Mouse (Mus musculus): ENCODE results near the gene Ccdc157.
"Not testable (repeated sequence)": the region's sequence is repeated elsewhere in the genome, so short reads cannot be mapped to it uniquely, and the experiment has no call there.

The Ccdc157 gene

DNA sequence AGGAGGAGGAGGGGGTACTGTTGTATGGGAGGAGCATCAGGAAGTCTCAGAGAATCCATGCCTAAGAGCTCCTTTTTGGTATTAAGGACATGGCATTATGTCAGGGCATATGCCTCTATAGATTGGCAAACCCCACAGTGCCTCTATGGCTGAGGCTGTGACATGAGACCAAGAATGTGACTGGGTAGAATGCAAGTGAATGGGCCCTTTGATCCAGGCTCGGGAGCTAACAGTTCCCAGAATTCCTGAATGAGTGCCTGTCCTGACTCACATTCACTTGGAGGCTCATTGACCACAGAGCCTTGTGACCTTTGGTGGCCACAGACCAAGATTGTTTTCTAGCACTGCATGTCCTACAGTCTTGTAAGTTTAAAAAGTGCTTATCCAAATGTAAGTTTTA, 22.0 kb upstream of the Ccdc157 start:
- DNase-seq: no peak

DNA sequence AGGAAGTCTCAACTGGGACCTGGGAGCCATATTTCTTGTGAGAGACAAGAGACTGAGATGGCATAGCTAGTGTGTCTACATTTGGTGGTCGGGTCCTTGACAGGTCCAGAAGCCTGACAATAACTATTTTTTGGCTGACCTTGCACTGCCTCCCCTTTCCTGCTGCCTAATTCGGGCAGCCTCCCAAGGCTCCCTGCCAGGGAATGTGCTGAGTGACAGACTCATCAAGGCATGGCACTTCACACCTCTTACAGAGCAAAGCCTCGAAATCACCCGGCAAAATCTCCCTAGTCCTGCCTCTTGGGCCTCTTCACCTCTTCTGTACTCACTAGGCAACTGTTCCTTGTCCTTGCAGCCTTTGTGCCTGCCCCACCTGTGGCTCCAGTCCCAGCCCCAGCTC, 17.6 kb upstream of the Ccdc157 start:
- no peak for DNase-seq

DNA sequence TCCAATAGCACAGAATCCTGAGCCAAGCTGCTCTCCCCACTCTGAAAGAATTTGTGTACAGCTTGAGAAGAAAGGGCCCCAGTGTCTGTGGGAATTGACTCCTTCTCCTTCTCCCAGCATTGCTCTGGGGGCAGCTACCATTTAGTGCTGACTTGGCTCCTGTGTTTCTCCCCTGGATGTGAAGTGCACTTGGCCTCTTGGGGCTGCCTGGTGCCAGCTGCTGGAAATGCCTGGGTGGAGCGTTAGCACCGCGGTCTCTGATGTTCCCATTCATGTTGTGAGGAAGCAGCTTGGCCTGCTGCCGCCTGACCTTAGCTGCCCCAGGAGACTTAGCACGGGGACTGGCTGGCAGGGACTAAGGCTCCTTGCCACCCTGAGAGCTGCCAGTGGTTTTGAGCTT, 14.5 kb upstream of the Ccdc157 start:
- peak; percentile 36 for DNase-seq

DNA sequence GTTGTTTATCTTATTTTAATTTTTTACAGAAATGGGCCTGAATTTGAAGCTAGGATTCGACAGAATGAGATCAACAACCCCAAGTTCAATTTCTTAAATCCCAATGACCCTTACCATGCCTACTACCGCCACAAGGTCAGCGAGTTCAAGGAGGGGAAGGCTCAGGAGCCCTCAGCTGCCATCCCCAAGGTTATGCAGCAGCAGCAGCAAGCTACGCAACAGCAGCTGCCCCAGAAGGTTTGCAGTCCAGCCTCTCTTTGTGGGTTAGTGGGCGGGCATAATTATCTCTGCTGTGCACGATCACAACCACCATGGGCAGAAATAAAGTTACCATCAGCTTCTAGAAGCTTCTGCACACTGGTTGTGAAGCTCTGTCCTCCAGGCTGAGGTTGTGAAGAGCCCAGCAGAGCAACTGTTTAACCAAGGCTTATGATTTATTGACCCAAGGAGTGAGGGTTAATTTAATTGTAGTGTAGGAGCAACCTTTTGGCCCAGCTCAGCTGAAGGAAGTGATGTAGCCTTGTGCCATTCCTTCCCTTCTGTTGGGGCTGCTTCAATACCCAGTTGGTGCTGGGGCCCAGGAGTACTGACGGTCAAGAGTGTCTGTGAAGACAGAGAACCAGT, 6.5 kb upstream of the Ccdc157 start:
- no peak for DNase-seq

DNA sequence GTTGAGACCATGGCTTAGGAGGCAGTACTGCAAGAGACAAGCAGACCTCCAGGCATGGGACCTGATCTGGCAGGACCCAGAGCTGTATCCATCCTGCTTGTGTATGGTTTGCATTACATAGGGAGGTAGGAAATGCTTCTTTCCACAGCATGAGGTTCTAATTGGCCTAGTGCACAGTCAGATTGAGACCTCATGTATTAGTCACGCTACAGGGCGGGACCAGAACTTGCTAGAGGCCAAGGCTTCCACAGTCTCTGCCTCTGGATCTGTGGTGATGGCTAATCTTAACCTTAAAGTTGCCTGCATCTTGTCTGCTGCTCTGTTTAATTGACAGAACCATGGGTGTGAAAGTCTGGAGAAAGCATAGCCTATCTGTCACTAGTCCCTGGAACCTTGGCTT, 4.6 kb upstream of the Ccdc157 start:
- DNase-seq: no peak

DNA sequence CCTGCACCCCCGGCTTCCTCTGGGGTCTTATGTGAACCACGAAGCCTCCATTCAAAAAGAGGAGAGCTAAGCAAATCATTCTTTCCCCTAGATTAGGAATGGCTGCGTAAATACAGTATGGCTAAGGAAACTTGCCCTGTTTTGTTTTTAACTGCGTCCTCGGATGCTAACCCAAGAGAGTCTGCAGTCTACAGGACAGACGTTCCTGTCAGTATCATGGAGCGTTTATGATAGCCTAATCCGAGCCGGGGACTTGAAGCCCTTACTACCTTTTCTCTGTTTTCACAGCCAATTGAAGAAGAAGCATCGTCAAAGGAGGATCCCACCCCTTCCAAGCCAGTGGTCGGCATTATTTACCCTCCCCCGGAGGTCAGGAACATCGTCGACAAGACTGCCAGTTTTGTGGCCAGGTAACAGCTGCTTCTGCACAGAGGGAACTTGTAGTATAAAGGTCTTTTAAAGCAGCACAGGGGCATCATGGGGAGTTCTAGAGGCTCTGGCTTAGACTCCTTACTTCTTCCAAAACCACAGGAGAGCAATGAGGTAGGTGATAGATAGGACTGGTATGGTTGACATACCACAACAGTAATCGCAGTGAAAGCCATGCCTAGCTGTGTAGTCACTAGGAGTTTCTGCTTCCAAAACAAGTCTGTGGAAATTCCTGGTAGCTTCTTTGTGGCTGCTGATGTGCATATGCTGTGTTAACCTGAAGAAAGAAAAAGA, 826 bp upstream of the Ccdc157 start:
- no peak for DNase-seq

DNA sequence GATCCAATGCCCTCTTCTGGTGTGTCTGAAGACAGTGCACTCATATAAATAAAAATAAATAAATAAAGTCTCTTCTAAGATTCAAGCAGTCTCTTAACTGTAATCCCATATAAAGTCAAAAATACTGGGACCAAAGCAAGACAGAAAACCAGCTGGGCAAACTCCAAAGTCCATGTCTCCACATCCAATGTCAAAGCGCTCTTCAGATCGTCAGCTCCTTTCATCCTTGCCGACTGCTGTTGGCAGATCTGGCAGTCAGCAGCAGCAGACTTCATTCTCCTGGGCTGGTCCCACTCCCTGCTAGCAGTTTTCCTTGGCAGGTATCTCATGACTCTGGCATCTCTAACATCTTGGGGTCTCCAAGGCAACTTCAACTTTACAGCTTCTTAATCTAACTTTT, 1.4 kb downstream of the Ccdc157 start:
- DNase-seq: no peak

DNA sequence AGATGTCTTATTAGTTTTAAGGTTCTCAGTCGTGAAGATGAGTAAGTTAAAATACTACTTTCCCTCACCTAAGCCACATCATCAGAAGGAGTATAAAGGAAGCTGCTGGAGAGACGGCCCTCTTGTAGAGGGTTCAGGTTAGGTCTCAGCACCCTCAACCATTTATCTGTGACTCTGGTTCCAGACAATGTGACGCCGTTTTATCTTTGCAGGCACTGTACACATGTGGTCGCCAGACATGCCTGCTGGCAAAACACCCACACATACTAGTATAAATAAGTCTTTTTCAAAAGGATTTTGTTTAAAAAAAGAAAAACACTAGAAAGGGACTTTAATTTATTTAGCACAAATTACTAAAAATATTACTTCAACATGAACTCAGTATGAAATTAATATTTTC, 4.5 kb downstream of the Ccdc157 start:
- DNase-seq: no peak

DNA sequence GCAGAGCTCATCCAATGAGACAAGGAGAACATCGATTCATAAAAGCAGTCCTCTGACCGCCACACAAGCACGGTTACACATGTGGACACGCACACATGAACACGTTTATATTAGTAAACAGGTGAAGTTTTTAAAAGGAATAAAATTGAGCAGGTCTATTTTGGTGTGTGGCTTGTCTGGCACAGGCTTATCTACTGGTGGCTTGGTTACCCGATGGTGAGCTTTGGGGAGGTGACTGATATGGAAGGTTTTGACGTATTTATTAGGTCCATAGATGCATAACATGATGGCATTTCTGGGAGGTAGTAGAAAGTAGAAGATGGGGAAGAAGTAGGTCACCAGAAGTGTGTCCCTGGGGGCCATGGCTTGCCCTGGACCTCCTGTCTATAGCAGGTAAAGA, 6.4 kb downstream of the Ccdc157 start:
- DNase-seq: no peak

DNA sequence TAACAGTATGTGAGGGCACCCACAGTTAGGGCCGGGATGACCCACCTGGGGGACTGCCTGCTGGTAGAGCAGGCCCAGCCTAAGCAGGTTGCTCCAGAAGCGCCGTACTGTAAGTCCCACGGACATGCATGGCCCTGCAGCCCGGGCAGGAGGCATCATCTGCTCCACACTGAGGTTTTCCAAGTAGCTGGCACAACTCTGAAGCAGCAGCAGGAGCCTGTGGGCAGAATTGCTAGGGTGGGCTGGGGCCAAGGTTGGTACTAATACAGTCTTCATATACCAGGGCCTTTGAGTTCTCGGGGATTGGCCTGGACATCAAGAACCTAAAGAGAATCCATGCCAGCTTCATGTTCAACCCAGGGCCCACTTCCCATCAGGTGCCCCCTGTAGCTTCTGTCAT, 10.2 kb downstream of the Ccdc157 start:
- DNase-seq: no peak

DNA sequence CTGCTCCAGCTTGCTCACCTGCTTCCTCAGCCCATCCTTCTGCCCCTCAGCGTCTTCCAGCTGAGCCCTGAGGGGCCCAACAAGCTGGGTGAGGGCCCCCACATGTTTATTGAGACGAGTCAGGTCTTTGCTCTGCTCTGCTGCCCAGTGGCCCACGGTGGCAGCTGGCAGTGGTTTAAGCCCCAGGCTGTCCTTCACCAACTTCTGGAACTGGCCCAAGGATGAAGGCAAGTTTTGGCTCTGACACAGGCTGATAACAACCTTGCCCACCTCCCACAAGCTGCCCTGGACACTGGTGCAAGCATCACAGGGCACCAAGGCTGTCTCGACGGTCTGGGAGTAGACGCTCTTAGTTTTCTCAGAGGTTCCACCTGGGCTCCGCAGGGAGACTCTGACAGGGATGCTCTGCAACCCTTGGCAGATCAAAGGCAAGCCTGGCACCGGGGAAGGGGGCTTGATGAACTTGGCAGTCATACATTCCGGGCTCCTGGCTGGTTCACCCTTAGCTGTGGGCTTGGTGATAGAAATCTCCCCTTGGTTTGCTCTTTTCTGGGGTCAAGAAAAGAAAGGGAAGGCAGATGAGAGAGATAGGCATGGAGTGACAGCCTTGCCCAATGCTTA, 11.4 kb downstream of the Ccdc157 start:
- no peak for DNase-seq

DNA sequence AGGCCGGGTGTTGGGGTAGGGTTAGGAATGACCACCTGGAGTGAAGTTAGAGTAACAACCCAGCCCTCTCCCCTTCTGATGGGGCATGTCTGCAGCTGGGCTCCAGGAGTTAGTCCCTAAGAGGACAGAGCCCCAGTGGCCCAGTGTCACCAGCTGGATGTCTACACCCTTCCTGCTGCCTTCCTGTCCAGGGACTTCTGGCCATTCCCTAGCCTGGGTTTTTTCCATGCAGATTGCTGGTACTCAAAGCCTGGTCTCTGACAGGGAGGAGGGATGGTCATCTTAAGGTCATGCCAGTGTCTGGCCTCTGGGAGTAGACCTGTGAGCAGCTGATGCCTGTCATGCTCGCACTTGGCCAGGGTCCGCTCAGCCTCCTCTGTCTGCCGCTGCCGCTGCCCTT, 12.0 kb downstream of the Ccdc157 start:
- peak; percentile 65 for DNase-seq

DNA sequence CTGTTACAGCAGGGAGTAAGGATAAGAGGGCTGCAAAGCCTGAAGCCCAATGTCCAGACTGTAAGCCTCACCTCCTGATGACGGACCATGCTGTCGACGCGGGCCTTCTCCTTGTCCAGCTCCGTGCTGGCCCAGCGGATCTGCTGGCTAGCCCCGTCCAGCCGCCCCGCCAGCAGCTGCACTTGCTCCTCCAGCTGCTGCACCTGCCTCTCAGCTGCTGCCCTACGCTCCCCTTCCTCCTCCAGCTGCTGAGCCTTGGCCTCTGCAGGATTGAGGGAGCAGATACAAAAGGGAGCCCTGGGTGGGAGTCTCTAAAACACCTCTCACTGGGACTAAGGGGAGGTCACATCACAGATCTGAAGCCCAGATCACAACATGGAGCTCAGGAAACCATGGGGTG, 13.0 kb downstream of the Ccdc157 start:
- DNase-seq: no peak

DNA sequence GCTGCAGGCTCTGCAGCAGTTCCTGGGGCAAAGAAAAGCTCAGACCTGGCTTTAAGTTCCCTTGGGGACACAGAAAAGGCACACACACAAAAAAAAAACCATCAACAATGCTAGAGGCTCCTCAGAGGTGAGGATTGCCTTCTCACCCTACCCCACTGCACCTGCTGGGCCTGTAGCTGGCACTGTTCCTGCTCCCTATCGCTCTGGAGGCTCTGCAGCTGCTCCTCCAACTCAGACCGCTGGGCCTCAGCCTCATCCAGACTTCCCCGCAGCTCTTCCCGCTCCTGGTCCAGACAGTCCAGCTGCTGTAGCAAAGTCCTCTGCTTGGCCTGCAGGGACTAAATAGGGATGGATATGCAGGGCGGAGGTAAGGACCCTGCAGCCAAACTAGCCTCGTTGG, 13.7 kb downstream of the Ccdc157 start:
- no peak for DNase-seq

DNA sequence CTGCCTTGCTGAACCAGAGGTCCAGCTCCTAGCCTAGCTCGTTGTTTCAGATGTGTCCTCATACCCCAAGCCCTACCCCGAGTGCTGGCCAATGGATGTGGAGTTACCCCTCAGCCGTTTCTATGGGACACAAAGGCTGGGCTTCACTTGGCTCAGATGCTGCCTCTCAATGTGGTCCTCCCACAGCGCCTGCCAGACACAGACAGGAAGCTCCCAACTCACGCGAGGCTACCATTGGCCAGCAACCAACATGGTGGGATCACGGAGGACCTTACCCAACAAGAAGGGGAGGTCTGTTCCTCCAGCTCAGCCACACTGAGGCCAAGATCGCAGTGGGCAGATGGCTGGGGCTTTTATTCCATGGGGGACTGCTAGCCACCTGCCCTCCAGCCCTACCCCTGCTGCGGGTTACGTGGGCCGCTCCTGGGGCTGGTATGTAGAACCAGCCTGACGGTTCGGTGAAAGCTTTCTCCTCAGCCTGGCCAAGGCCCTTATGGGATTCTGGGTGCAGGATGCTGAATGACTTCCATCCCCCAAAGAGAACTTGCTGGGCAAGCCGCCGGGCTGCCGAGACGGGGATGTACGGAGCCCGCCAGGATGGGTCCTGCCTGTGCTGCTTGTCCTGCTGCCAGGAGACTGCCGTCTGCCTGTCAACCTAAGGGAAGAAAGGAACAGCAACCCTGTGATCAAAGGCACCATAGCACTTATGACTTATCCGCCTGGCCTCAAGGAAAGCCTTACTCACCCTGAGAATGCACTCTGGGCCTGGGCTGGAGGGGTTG, 16.6 kb downstream of the Ccdc157 start:
- DNase-seq: no peak

DNA sequence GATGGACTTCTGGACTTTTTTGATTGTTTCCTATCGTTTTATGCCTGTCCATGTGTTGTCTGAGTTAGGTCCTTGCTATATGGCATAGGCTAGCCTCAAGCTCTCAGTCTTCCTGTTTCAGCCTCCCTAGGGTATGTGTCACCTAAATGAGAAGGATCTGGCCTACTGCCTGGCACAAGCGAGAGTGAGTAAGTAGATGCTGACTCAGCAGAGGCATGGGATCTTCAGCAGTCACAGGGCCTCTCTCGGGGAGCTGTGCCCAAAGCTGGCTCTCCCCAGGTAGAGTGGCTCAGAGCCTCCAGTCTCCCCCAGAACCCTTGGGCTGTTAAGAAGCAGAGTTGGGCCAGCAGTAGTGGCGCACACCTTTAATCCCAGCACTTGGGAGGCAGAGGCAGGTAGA, 17.7 kb downstream of the Ccdc157 start:
- no peak for DNase-seq

DNA sequence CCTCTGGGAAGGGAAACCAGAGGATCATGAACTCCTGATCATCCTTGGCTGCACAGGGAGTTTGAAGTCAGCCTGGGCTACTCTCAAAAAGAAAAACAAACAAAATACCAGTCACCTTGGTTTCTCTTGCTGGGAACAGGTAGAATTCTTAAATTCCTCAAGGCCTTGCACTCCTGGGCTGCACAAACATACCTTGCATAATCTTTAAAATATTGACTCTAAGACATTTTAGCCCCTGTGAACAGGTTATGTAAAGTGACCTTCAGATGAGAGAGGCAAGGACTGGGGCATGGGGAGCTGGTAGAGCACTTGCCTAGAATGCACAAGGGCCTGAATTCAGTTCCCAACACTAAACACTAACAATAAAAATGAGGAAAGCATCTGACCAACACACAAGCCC, 18.6 kb downstream of the Ccdc157 start:
- no peak for DNase-seq

DNA sequence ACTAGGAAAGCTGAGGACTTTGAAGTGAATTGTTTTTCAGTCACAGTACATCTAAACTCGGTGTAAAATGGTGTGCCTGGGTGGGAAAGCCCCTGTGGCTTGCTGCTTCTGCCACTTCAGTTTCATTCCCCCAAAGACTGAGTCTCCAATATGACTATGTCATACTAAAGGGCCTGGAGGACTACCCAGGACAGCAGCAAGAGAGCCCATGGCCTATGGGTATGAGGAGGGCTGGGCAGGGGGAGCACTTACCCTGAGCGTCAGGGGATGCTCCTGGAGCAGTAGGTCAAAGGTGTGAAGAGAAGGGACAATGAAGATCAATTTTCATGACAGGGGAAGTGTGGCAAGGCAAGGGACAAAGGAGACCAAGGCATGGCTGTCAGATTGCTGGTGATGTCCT, 21.1 kb downstream of the Ccdc157 start:
- DNase-seq: no peak

DNA sequence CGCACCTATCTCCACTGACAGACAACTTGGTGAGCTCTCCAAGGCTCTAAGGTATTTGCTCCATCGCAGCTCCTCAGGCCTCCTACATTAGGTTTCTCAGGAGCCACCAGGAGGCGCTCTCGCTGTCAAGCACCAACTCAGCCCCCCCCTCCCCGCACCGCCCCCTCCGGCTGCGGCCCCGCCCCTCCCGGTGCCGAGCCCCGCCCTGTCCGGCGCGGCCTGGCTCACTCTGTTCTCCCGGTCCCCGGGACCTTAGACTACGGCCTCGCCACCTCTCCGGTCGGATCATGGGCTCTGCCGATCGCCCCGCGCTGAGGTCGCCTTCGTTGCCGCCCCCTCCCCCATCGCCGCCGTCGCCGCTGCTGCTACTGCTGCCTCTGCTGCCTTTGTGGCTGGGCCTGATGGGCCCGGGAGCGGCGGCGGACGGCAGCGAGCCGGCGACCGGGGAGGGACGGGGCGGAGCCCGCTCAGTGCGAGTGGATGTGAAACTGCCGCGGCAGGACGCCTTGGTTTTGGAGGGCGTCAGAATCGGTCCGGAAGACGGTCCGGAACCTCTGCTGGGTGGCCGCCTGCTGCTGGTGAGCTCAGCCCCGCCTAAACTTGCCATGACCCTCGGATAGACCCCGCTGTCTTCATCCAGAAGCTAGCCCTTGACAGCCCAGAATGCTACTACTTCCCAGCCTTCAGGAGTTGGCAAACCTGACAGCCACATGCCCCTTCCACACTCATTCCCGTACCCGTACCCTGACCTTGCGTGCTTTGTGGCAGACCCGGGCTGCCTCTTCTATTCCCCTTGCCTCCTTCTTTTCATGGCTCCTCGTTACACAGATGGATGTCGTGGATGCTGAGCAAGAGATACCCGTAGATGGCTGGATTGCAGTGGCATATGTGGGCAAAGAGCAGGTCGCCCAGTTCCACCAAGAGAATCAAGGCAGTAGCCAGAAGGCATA, 24.8 kb downstream of the Ccdc157 start, which contains the start of gene Rnf215:
Gene Rnf215 (plus strand): TSS at position 217 of the 950 bp plus-strand sequence.
- peak; percentile 94 for DNase-seq

DNA sequence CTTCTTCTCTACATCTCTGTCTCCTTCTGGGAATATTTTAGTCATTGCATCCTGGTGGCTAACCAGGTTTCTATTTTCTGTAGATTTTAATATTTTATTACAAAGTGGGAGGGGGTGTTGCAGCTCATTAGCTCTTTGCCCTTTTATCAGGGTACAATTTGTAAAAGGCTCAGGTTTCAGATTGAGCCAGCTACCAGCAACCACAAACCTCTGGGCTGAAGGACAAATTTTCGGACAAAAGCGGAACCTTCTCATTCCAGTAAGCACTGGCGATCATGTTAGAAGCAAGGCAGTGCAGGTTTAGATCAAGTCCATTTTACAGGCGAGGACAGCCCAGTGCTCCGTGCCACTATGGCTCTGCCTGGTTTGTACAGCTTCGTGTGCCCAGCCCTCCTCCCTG, 25.7 kb downstream of the Ccdc157 start:
- DNase-seq: no peak

DNA sequence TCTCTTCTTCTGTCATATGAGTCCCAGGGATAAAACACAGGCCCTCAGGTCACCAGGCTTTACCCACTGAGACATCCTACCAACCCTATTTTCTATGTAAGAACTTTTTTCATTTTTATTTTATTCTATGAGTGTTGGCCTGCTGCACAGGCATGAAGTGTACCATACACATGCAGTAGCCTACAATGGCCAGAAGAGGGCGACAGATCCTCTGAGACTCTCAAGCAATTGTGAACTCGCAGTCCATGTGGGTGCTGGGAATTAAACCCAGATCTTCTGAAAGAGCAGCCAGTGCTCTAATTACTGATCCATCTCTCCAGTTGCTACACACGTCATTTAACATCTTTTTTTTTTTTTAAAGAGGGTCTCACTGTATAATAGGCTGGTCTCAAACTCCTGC, 26.6 kb downstream of the Ccdc157 start:
- DNase-seq: no peak

DNA sequence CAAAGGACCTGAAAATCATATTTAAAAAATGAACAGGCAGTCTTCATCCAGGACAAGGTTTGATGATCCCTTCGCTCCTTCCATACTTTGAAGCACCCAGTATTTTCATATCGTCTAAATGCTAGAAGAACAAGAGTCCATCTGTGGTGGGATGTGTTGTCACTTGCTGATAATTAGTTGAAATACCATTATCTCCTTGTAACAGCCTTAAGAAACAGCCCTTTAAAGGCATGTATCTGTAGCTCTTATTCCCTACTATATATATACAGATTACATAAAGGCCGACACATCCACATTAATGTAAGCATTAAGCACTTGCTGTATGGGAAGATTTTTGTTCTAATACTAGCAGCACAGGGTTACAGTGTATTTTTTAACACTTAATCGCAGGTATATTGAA, 31.6 kb downstream of the Ccdc157 start:
- not testable (repeated sequence) for DNase-seq
